Mouse (Mus musculus) liver, postnatal 0 days (tissue): ENCODE results near the gene Osgep.

Experiments
- CTCF ChIP-seq: sonication (generic); IDR thresholded peaks from 2 replicates; pipeline ENCODE4 v1.5.1; 2016; ENCODE audit warnings: antibody characterized with exemption, low read depth
- EP300 ChIP-seq: IDR thresholded peaks from 2 replicates; pipeline ENCODE4 v1.6.1; 2016; ENCODE audit warnings: antibody characterized with exemption, low read depth, mild to moderate bottlenecking

- TF ChIP-seq CTCF (no peak), EP300 (no peak)
Observed at GRCm38 (mm10) chr14:50927366-50927765, 2.7 kb upstream of the Osgep start.
